Mouse (Mus musculus) midbrain, embryonic 10.5 days (tissue): ENCODE measurements around the gene Olfr1371. TPM values are rescaled to one million over a fixed set of nuclear protein-coding genes. Genes with fewer than 3 reads are reported as not detected.

Experiments used
- DNase-seq: peaks from one replicate; pipeline ENCODE4 v3.0.0-alpha.2; 2017; ENCODE audit warnings: low spot score
- H3K27ac ChIP-seq: fragments of 300-500 bp; sonication (generic); replicated peaks from 2 replicates; pipeline ENCODE4 v1.5.1; 2016; ENCODE audit warnings: mild to moderate bottlenecking
- H3K27me3 ChIP-seq: fragments of 300-500 bp; sonication (generic); 2 replicates; pipeline ENCODE4 v1.6.1; 2016; ENCODE audit warnings: low read depth, mild to moderate bottlenecking; ENCODE audit not compliant: poor library complexity, severe bottlenecking
- H3K36me3 ChIP-seq: fragments of 300-500 bp; sonication (generic); 2 replicates; pipeline ENCODE4 v1.6.1; 2016; ENCODE audit warnings: mild to moderate bottlenecking, moderate library complexity
- H3K4me1 ChIP-seq: fragments of 300-500 bp; sonication (generic); 2 replicates; pipeline ENCODE4 v1.6.1; 2016
- H3K4me3 ChIP-seq: fragments of 300-500 bp; sonication (generic); 2 replicates; pipeline ENCODE4 v1.5.1; 2016; ENCODE audit warnings: mild to moderate bottlenecking, moderate library complexity
- H3K9me3 ChIP-seq: fragments of 300-500 bp; sonication (generic); replicated peaks from 2 replicates; pipeline ENCODE4 v1.6.1; 2016; ENCODE audit warnings: mild to moderate bottlenecking
- WGBS: fragments of 180-500 bp; shearing (Covaris S2); methylation state at CpG from one replicate; pipeline ENCODE4 v1.1.7; 2016; 5-methylcytosine and 5-hydroxymethylcytosine counted together
- polyA plus RNA-seq: library from polyadenylated mRNA; unstranded; fragments of >200 nt; fragmentation: Nextera tagmentation; extraction: Ambion mirVana; gene quantifications from 2 replicates; pipeline ENCODE4 v1.2.1, GENCODE M21; 2016

Gene Olfr1371
- not detected in 2 replicates for polyA plus RNA-seq

GRCm38 (mm10) chr11:52213887-52214286, at the start of gene Olfr1371:
Olfr1371 (minus strand) TSS chr11:52213987.
- Histone ChIP-seq H3K27ac (no peak within 1 kb of the TSS), H3K27me3 (no peaks in the 10 kb centered on the region), H3K4me1 (no peaks in the 10 kb centered on the region), H3K36me3 (no peaks in the 10 kb centered on the region), H3K9me3 (no peaks in the 10 kb centered on the region), H3K4me3 (no peak within 1 kb of the TSS)
- DNase-seq, result no peak

GRCm38 (mm10) chr11:52262338-52262737, 48.6 kb upstream of the Olfr1371 start:
- Histone ChIP-seq H3K27ac (no peak overlapping the region), H3K36me3 (peaks cover 27% of the 10 kb centered on the region), H3K27me3 (no peaks in the 10 kb centered on the region), H3K4me3 (no peak overlapping the region), H3K4me1 (no peaks in the 10 kb centered on the region; the same call in 1 of the 2 replicates), H3K9me3 (no peaks in the 10 kb centered on the region)
- 91% methylated on average over 11 of the region's 11 CpGs for WGBS
- DNase-seq, result no peak

GRCm38 (mm10) chr11:52261937-52262336, 48.1 kb upstream of the Olfr1371 start:
- 63% methylated on average over 5 of the region's 5 CpGs for WGBS
- H3K27ac ChIP-seq, result no peak overlapping the region
- no peaks in the 10 kb centered on the region for H3K27me3 ChIP-seq
- no peaks in the 10 kb centered on the region; the same call in 1 of the 2 replicates for H3K4me1 ChIP-seq
- no peak overlapping the region for H3K4me3 ChIP-seq
- H3K9me3 ChIP-seq, result no peaks in the 10 kb centered on the region
- peaks cover 31% of the 10 kb centered on the region for H3K36me3 ChIP-seq
- peak; percentile 37 for DNase-seq

GRCm38 (mm10) chr11:52260878-52261277, 47.1 kb upstream of the Olfr1371 start:
- Histone ChIP-seq H3K4me1 (no peaks in the 10 kb centered on the region; the same call in 1 of the 2 replicates), H3K27ac (no peak overlapping the region), H3K27me3 (no peaks in the 10 kb centered on the region), H3K9me3 (no peaks in the 10 kb centered on the region), H3K36me3 (peaks cover 41% of the 10 kb centered on the region), H3K4me3 (no peak overlapping the region)
- WGBS, result 64% methylated on average over 4 of the region's 4 CpGs
- no peak for DNase-seq

GRCm38 (mm10) chr11:52258711-52259110, 44.9 kb upstream of the Olfr1371 start:
- 77% methylated on average over 5 of the region's 5 CpGs for WGBS

GRCm38 (mm10) chr11:52257376-52257775, 43.6 kb upstream of the Olfr1371 start:
- no peaks in the 10 kb centered on the region; the same call in 1 of the 2 replicates for H3K4me1 ChIP-seq
- no peak overlapping the region for H3K4me3 ChIP-seq
- H3K9me3 ChIP-seq, result no peaks in the 10 kb centered on the region
- H3K27ac ChIP-seq, result no peak overlapping the region
- DNase-seq, result no peak
- peaks cover 54% of the 10 kb centered on the region for H3K36me3 ChIP-seq
- WGBS, result 80% methylated on average over 3 of the region's 3 CpGs
- no peaks in the 10 kb centered on the region for H3K27me3 ChIP-seq

More at GRCm38 (mm10) chr11:52258711-52259110, 44.9 kb upstream of the Olfr1371 start:
- Histone ChIP-seq H3K27ac (no peak overlapping the region), H3K27me3 (no peaks in the 10 kb centered on the region), H3K9me3 (no peaks in the 10 kb centered on the region), H3K36me3 (peaks cover 46% of the 10 kb centered on the region), H3K4me3 (no peak overlapping the region), H3K4me1 (no peaks in the 10 kb centered on the region; the same call in 1 of the 2 replicates)
- no peak for DNase-seq

DNA sequence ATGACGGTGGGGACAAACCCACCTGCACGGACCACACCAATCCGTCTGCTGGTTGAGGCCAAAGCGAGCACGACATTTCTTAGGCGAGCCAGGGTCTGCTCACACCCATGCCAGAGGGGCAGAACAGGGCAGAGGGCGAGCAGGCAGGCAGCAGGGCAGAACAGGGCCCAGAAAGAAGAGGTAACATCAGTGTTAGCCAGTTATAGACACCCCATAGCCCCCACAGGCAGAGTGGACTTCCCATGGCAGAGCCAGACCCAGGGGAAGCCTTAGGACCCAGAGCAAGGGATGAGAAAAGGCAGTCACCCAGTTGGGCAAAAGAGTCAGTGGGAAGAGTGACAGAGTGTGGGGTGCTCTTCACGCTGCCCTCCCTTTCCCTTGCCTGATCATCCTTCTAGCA, 41.3 kb upstream of the Olfr1371 start:
- Histone ChIP-seq H3K4me1 (no peaks in the 10 kb centered on the region; the same call in 1 of the 2 replicates), H3K9me3 (no peaks in the 10 kb centered on the region), H3K27me3 (no peaks in the 10 kb centered on the region), H3K4me3 (no peak overlapping the region), H3K36me3 (peaks cover 57% of the 10 kb centered on the region), H3K27ac (no peak overlapping the region)
- whole genome bisulfite sequencing, result 88% methylated on average over 8 of the region's 8 CpGs
- DNase-seq, result no peak

- Histone ChIP-seq H3K36me3 (peaks cover 57% of the 10 kb centered on the region), H3K9me3 (no peaks in the 10 kb centered on the region), H3K27ac (no peak overlapping the region), H3K4me1 (no peaks in the 10 kb centered on the region; the same call in 1 of the 2 replicates), H3K27me3 (no peaks in the 10 kb centered on the region), H3K4me3 (no peak overlapping the region)
- DNase-seq, result peak; percentile 56
- 74% methylated on average over 11 of the region's 11 CpGs for WGBS
These were observed 40.0 kb upstream of the Olfr1371 start for GRCm38 (mm10) chr11:52253674-52254375.

DNA sequence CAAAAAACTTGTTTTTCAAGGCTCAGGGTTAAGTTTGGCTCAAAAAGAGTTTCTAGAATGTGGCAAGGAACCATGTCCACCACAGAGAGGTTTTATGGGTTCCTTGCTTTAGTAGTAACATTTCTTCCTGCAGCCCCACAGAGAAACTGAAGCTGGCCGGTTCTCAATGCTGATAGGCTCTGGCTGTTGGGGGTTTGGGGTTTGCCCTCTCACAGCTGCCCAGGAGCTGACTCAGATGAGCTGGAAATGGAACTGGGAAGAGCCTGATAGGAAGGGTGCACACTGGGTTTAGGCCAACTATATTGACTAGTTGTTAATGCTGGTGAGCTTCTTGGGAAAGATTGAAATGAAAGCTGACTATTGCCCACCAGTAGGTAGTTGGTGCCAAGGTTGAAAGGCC, 38.9 kb upstream of the Olfr1371 start:
- no peak for DNase-seq
- Histone ChIP-seq H3K27me3 (no peaks in the 10 kb centered on the region), H3K36me3 (peaks cover 64% of the 10 kb centered on the region), H3K4me1 (no peaks in the 10 kb centered on the region), H3K9me3 (no peaks in the 10 kb centered on the region), H3K27ac (no peak overlapping the region), H3K4me3 (no peak overlapping the region)
- 74% methylated on average over 1 of the region's 1 CpGs for WGBS

- Histone ChIP-seq H3K27me3 (no peaks in the 10 kb centered on the region), H3K4me3 (no peak overlapping the region), H3K36me3 (peaks cover 64% of the 10 kb centered on the region), H3K9me3 (no peaks in the 10 kb centered on the region), H3K27ac (no peak overlapping the region), H3K4me1 (no peaks in the 10 kb centered on the region)
- WGBS, result 81% methylated on average over 5 of the region's 5 CpGs
- no peak for DNase-seq
These were observed 38.0 kb upstream of the Olfr1371 start for GRCm38 (mm10) chr11:52251770-52252169.

DNA sequence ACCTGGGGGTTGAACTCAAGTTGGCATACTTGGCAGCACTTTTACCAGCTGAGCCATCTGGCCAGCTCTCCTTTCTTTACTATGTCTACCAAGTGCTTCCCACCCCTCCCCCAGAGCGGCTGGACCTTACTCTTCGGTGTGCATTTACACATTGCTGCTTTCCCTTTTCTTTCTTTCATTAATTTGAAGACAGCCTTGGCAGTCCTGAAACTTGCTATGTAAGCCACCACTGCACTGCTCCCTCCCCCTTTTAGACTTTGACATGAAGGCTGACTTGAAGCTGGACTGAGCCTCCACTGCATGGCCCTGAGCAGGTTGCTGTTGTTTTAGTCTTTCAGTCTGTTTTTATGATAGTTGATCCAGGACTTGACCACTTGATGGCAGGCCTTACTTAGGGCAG, 35.7 kb upstream of the Olfr1371 start:
- Histone ChIP-seq H3K9me3 (no peaks in the 10 kb centered on the region), H3K4me3 (no peak overlapping the region), H3K27ac (no peak overlapping the region), H3K36me3 (peaks cover 74% of the 10 kb centered on the region), H3K4me1 (no peaks in the 10 kb centered on the region), H3K27me3 (no peaks in the 10 kb centered on the region)
- DNase-seq, result no peak
- WGBS, result 100% methylated on average over 2 of the region's 2 CpGs

GRCm38 (mm10) chr11:52240898-52241542, 27.2 kb upstream of the Olfr1371 start:
- Histone ChIP-seq H3K4me1 (no peaks in the 10 kb centered on the region), H3K4me3 (no peak overlapping the region), H3K27me3 (no peaks in the 10 kb centered on the region), H3K9me3 (no peaks in the 10 kb centered on the region), H3K36me3 (peaks cover 92% of the 10 kb centered on the region), H3K27ac (no peak overlapping the region)
- WGBS, result 89% methylated on average over 4 of the region's 4 CpGs
- DNase-seq, result no peak

DNA sequence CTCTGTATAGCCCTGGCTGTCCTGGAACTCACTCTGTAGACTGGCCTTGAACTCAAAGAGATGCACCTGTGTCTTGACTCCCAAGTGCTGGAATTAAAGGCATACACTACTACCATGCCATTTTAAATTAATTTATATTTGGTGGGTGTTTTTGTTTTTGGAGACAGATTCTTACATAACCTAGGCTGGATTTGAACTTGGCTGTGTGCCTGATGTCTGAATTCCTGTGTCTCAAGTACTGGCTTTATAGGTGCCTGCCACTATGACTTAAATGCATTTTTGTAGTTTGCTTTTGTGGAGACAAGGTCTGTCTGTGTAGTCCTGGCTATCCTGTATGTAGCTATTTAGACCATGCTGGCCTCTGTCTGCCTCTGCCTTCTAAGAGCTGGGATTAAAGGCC, 20.7 kb upstream of the Olfr1371 start:
- Histone ChIP-seq H3K27ac (no peak overlapping the region), H3K27me3 (no peaks in the 10 kb centered on the region), H3K4me1 (peaks cover 32% of the 10 kb centered on the region), H3K36me3 (peaks cover 47% of the 10 kb centered on the region), H3K4me3 (no peak overlapping the region), H3K9me3 (no peaks in the 10 kb centered on the region)
- no peak for DNase-seq
